Mouse (Mus musculus) kidney, adult 9 months (tissue): Measurements from ENCODE around the gene Limk1.

ENCODE experiments used
- DNase-seq: peaks from one replicate; pipeline ENCODE4 v3.0.0; 2022

Gene Limk1

DNA sequence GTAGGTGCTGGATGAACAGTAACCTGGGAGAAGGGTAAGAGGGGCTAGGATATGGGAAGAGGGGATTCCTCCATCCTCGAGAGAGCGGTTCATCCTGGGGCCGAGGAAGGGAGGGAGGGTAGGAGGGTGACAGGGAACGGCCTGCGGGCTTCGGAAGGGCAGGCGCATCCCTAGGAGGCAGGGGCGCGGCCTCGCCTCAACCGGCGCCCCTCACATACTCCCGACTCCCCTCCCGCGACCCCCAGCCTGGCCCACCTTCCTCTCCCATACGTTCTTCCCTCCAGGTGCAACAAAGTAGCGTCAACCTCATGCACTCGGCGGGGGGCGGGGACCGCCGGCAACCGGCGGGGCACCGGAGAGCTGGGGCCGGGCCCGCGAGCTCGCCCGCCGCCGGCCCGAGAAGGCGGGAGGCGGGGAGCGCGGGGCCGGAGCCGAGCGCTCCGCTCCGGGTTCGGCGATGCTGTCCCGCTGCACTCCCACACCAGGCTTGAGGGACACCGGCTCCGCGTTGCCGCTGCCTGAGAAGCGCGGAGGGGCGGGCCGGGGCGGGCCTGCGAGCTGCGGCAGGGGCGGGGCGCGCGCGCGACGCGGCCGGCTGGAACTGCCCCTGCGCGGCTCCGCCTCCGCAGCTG, at the start of gene Limk1:
Limk1 (minus strand) TSS at position 513 of the 632 bp plus-strand sequence.
- peak; percentile 37 for DNase-seq

DNA sequence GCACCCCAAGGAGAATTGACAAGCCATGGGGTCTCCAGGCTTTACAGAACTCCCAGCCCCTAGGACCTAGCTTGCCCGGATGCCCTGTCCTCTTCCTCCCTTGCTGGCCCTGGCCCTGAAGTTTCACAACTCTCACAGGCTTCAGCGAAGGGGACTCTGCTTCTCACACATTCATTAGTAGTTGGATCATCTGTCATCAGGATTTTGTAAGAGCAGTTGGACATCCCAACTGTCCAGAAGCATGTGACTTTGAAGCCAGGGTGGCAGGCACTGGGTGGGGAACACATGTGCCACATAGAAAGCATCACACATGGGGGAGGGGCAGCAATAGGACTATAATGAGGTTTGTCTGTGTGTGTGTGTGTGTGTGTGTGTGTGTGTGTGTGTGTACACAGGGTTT, 46.5 kb upstream of the Limk1 start:
- no peak for DNase-seq

DNA sequence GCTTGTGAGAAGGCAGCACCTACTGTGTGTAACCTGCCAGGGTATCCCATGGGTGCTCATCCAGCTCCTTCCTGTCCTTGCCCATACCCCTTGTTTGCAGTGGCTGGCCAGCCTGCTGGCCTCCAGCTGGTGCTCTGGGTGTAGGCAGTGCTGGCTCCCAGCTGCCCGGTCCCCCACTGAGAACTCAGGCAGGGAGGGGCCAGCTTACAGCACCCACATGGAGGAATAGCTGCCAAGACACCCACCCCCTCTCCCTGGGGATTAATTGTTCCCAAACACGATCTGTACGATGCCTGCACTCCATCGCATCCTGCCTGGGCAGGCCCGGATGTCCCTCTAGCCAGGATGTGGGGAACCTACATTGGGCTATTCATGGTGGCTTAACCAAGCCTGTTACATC, 45.7 kb upstream of the Limk1 start:
- DNase-seq, result peak; percentile 21

DNA sequence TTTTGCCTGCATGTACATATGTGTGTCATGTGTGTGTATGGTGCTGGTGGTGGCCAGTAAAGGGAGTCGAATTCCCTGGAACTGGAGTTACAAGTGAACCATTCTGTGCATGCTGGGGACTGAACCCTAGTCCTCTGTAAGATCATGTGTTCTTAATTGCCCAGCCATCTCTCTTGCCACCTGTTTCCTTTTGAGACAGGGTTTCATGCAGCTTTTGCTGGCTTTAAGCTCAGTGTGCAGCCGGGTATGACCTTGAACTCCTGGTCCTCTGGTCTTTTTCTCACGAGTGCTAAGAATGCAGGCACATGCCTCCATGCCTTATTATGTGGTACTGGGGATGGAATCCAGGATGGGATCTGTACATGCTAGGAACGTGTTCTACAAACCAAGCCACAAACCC, 44.8 kb upstream of the Limk1 start:
- DNase-seq, result no peak

DNA sequence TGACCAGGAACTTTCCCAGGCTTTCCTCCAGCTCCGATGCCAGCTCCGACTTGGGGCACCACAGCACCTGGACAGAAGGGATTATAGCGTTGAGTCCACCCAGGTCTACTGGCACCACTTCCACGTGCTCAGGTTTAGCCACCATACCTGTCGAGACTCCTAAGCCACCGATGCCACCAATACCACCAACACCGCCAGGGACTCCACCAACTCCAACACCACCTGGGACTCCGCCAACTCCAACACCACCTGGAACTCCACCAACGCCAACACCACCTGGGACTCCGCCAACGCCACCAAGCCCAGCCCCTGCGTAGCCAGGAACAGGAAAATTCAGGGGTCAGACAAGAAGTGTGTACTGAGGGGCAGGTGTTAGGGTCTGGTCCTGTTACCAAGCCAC, 40.7 kb upstream of the Limk1 start:
- DNase-seq, result no peak

DNA sequence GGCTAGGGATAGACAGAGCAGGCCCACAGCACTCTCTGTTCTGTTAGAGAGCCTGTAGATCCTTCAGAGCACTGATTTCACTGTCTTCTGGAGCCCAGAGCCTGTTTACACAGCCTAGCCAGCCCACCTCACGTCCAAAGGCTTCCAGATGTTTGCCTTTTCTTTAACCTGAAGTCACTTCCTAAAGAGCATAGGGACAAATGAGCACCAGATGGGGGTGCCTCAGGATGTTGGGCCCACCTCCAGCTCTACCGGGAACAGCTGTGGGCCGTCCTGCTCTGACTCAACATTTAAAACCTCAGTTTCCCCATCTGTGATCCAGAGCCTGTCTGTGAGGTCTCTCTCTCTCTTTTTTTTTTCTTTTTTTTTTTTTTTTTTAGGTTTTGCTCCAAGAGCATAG, 40.1 kb upstream of the Limk1 start:
- no peak for DNase-seq

DNA sequence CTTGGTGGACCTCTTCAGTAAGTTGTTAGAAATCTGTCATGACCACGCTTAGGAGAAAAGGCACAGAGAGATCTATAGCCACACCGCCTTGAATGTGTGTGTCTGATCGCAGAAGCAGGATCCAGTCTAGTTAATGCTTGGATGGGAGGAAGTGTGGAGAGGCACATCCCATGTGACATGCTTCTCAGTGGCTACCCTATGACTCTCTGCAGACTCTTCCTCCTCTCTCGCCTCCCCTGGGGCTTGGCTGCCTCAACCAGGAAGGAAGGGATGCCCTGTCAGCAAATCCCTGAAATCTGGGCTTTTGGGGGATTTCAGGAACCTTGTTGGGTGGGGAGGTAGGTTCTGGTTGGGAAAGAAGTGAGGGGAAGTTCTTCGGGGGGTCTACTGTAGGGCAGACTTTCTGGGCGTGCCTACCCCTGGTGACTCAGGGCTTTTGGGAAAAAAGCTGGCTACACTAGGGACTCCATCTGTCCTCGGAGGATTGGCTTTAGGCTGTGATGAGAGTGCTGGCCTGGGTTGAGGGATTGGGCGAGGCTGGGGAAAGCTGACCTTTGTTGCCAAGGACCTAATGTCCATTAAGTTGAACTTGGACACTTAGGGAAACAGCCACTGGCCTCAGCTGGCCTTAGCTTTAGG, 38.7 kb upstream of the Limk1 start:
- DNase-seq, result no peak

DNA sequence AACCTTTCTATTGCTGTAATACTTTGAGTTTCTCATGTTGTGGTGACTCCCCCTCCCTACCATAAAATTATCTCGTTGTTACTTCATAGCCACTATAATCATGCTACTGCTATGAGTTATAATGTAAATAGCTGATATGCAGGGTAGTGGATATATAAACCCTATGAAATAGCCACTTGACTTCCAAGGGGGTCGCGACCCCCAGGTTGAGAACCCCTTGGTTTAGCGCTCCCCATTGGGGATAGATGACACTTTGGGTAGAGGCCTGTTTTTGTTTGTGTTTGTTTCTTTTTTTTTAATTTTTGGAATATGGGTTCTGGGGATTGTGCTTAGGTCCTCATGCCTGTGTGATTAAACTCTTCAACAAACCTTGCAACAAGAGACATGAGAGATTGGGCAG, 36.9 kb upstream of the Limk1 start:
- DNase-seq, result no peak

DNA sequence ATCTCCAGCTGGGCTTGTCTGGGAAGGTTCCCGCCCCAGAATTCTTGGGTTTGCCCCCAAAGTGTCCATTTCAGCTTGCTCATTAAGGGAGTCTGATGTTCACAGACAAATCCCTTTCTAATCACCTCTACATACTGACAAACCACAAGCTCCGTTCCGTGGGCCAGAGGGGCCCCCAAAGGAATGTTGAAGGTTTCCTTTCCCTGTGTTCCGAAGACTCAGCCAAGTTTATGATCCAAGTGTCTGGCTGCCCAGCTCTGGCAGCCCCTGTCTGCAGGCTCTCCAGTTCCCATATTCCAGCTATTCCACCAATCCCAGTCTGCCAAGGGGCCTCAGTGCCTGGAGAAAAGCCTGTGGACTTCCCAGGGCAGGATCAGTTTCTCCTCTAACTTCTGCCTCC, 31.7 kb upstream of the Limk1 start:
- no peak for DNase-seq

DNA sequence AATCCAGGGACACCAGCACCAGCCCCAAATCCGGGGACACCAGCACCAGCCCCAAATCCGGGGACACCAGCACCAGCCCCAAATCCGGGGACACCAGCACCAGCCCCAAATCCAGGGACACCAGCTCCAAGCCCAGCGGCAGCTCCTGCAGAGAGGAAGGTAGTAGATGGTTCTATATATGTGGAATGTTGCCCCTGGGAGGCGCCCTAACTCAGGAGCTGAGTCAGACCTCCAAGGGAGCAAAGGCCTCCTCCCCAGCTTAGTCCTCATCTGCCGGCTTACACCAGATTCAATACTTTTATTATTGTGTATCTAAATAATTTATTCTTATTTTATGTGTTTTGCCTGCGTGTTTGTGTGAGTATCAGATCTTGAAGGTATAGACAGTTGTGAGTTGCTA, 22.7 kb upstream of the Limk1 start:
- no peak for DNase-seq

DNA sequence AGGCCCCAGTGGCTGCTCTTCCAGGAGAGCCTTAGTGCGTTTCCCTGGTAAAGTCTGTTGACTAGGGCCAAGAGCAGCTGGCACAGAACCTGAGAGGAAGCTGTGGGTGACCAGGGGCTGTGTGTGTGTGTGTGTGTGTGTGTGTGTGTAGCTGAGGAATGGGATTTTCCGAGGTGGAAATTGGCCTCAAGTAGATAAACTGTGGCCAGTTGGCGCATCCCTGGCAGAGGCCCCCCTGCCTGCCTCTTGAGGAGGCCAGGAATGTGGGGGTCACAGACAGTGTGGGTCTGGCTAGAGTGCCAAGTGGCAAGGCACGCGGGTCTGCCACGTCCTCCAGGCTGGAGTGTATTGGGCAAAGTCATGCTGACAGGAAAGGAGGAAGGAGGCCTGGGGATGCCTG, 20.9 kb upstream of the Limk1 start:
- no peak for DNase-seq

DNA sequence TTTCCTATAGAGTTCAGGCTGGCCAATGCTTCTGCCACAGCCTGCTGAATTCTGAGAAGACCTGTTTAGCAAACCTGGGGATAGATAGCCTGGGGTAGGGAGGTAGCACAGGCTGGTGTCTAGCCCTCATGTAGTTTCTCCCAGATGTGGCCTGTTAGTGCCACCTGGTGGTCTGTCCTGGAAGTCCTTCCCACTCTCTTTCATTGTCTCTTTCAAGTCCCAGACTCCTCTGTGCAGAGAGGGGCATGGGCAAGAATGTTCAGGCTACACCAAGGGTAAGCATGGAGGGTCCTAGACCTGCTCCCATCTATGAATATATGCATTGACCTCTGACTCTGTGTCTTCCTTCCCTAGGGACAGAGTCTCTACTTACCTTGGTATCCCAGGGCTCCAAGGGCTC, 15.8 kb upstream of the Limk1 start:
- peak; percentile 82 for DNase-seq

DNA sequence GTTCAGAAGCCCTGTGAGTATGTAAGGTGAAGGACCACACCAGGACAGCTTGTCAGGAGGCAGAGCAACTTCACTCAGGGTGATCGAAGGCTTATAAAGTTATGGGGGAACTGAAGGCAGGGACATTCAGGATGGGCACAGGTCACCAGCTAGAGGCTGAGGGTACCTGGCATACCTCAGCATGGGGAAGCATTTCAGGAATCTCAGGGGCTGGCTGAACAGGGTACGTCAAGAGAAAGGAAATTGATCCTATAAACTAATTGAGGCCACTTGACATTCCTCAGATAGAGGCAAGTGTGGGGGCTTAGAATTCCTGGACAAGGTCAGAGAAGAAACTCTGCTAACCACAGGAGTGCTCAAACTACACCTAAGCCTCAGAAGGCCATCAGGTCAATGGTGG, 7.1 kb upstream of the Limk1 start:
- no peak for DNase-seq

DNA sequence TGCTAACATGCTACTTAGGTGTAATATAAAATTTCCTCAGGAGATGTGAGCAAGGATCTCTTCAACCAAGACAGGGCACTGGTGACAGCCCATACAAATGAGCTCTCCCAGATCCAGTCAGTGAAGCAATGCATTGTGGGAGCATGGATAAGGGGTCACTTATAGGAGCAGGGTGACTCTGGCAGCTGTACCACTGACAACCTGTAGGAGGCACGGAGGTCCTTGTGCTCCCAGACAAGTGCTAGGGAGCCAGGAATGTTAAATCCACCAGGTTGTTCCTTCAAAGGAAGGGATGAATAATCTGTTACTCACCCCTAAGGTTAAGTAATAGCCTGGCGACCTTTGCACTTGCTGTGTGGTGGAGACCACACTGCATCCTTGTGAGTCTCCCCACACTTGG, 6.7 kb upstream of the Limk1 start:
- DNase-seq, result no peak

DNA sequence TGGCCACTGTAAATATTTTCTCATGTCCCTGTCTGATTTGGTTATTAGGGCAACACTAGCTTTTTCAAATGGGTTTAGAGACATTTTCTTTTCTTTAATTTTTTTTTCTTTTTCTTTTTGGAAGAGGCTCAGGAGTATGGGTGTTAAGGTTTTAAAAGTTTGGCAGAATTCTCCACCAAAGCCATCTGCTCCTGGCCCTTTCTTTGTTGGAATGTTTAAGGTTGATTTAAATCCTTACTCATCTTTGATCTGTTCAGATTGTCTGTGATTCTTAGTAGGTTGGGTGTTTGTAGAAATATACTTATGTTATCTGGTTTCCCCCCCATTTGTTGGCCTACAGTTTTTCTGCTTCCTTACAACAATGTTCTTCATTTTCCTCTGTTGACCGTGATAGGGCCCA, 4.3 kb upstream of the Limk1 start:
- DNase-seq, result no peak

DNA sequence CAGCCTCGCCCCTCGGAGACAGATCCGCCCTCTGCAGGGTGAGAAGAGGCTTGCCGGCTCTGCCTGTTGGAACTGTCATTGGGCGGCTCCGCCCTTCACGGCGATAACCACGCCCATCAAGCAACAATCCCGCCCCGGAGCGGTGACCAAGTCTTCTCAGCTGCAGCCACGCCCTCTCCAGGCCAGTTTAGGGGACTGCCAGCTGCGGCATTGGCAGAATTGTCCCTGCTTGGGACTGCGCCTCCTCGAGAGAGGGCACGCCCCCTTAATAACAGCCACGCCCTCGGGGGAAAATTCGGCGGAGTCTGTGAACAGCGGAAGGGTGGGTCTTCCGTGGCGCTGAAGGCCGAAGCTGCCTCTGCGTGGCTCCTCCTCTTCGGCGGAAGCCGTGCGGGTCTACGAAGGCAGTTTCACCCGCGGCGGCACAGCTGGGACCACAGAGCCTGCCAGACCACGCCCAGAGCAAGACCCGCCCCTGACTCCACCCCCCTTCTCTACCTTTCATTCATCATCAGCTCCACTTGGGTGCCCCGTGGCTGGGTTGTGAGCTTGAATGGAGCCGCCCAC, 403 bp upstream of the Limk1 start:
- peak; percentile 100 for DNase-seq

DNA sequence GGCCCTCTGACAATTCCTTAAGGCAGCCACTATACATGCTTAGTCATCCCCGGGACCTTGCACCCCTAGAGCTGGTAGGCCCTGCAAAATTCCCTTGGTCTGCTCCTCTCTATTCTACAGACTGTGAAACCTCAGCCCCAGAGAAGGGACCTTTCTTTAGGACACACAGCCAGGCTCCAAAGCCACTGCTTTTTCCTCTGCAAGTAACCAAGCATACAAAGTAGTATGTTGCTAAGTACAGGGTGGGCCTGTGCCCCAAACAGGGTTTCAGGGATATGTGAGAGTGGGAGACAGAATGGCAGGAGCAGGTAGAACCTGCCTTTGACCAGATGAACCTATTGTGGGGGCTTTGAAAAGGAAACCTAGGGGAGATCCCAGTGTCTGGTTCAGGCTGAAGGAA, 1.2 kb downstream of the Limk1 start:
- DNase-seq, result no peak

DNA sequence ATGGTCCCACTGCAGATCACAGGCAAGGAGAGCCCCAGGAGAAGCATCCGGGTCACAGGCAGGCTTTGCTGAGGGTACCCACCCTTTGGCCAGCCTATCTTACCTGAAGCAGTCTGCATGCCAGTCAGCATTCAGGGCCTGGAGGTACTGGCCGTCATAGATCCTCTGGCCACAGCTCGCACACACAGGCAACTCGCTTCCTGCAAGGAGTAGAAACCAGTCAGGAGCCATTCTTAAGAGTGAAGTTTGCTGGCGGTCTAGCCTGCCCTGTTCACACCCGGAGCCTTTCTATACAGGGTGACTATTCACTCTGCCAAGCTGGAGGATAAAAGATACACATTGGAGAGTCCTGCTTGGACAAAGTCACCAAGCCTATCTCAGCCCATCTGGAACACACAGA, 1.9 kb downstream of the Limk1 start:
- DNase-seq, result no peak

DNA sequence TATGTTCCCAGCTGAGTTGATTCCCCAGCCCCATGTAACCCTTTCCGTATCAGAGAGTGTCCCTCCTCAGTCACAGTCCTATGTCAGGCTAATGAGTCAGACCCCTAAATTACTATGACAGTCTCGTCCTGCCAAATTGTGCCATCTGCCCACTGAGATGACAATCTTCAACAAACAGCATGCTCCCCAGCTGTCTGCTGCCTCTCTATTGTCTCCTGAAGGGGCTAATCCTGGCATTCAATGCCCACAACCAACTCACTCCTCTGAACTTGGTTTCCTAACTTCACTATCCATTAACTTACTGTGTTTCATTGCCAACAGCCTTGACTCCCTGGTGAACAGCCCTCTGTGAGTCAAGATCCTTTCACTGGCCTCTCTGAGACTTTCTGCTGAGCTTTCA, 4.0 kb downstream of the Limk1 start:
- DNase-seq, result no peak

DNA sequence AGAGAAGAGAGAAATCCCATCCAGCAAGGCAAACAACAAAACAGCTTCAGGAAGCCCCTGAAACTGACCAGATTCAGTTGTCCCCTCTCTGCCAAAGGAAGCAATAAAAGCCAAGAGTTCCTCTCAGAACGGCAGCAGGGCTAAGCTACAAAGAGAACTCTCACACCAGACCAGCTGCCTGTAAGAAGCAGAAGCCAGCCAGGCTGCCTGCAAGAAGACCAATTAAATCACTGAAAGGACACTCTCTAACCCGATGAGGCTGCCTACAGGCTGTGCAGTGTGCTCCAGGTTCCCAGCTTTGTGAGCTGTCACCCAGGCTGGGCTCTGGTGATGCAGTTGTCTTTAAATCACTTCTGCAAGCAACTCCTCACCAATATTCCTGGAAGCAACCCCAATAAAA, 4.6 kb downstream of the Limk1 start:
- no peak for DNase-seq

DNA sequence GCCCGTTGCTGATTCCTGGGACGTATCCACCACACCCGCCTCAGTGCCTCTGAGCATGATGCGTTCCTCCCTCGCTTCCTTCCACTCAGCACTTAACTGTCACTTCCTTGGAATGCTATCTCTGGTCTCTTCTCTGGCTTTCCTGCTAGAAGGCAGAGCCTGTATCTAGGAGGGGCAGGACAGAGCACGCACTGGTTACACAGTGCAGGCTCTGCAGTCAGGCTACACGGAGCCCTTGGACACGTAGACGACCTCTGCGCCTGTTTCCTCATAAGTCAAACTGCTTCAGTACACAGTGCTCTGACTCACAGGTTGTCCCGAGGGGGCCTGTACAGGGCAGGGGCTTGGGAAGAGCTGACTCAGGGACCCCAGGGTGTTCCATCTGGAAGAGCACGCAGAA, 8.2 kb downstream of the Limk1 start:
- DNase-seq, result peak; percentile 28

DNA sequence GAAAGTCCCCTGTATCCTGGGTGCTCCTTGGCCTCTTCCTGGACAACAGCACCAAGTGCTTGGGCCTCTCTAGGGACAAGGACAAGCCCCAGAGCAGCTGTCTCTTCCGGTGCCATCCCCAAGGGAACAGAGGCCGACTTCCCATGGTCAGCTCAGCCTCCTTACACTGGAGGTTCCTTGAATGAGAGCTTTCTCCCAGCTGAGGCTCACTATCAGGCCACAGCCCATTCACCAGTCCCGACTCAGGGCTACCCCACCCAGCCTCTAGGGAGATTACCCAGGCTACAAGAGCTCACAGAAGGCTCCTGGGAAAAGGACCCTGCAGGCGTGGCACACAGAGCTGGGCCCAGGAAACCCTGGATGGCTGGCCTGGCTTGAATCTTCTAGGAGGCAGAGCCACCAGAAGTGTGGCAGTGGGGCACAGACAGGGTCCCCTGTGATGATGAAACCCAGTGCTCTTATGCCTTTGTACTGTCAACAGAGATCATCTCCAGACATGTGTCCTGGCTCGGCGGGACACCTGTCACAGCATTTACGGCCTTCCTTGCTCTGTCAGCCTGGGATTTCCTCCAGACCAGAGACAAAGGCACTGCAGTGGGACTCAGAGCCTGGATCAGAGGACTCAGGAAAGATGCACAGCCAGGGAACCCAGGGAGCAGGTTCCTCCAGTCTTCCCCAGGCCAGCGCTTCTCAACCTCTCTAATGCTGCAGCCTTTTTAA, 9.4 kb downstream of the Limk1 start:
- peak; percentile 35 for DNase-seq

DNA sequence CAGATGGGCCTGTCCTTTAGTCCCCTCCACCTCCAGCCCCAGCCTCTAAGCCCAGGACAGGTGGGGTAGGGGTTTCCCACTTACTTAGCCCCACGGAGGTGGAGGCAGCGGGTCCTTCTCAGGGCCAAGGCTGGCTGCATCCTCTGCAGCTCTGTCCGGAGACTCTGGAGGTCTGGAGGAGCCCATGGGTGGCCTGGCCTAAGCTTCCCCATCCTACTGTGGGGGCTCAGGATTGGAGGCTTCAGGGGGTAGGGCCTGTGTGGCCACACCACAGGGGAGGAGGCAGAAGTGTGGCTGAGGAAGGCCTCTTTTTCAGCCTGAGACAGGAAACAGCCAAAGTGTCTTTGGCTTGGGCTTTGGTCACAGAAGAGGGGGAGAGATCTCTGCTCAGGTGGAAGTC, 10.4 kb downstream of the Limk1 start:
- peak; percentile 30 for DNase-seq

DNA sequence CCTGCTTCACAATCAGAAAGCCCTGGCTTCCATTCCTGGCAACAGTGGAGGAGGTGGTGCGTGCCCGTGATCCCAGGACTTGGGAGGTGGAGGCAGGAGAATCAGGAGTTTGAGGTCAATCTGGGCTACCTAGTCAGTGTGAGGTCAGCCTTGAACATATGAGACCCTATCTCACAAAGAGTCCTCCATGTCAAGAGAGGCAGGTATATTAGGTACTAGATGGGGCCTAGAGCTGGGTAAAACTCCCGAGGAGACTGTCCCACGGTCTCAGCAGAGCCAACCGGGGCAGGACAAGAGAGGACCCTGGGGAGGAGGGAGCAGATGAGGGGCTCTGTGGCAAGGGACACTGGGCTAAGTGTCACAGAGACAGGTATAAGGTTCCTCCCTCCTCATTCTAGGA, 10.9 kb downstream of the Limk1 start:
- DNase-seq, result no peak
